Mouse (Mus musculus): ENCODE measurements around the gene Tbc1d32. TPM values are rescaled to one million over a fixed set of nuclear protein-coding genes. Genes with fewer than 3 reads are reported as not detected.
A peak's percentile ranks its signal among the peaks of the same experiment; 100 is the strongest.

Gene Tbc1d32
- 1.6 and 1.7 TPM in 2 replicates for polyA plus RNA-seq (2015; fragmentation: Nextera tagmentation; extraction: Ambion mirVana)

DNA sequence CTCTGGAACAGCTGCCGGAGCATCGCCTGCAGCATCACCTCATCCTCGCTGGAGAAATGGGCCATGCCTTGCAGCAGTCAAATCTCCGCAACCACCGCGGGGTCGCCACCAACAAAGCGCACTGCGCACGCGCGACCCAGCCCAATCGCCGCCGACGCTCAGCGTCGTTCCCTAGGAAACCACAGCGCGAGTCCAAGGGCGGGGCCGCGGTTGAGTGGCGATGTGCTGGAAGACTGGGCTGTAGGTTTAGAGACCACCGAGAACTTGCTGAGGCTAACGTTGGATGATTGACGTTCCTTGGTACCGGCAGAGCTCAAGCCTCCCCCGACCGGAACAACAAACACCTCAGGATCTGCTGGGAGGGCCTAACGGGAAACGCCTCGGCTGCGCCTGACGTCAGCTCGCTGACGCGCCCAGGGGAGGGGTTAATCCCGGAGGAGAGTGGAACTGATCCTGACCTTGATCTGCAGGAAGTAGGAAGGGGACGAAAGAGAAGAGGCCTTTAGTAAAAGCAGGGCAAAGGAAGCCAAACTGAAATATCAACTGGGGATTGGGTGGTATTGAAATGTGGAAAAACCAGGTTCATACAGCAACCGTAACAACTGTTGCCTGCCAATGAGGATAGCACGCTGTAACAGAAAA, at the start of gene Tbc1d32:
Gene Tbc1d32 (minus strand): TSS at position 122 of the 642 bp plus-strand sequence.
- TF ChIP-seq EP300 (optimal IDR thresholded peaks at IDR 0.05): no peak
- TF ChIP-seq CTCF (IDR thresholded peaks at IDR 0.05; ENCODE audit: low read depth): peak; percentile 2; the same call in 1 of the 2 replicates
- peak within 1 kb of the TSS; percentile 69 for H3K27ac ChIP-seq (replicated peaks)
- H3K36me3 ChIP-seq (ENCODE audit: control insufficient read depth, insufficient read depth, low read length): no peaks in the 10 kb centered on the region
- H3K9ac ChIP-seq (ENCODE audit: low read length): peak within 1 kb of the TSS; percentile 60
- H3K9me3 ChIP-seq (ENCODE audit: control insufficient read depth, low read length): no peaks in the 10 kb centered on the region
- ATAC-seq (ENCODE audit: low FRiP score, low TSS enrichment) (peak; percentile 99), DNase-seq (ENCODE audit: low spot score) (peak; percentile 92)
- no peaks in the 10 kb centered on the region for H3K27me3 ChIP-seq (ENCODE audit: control insufficient read depth, insufficient read depth, low read length)
- WGBS: 3% methylated on average over 42 of the region's 42 CpGs
- H3K4me3 ChIP-seq (ENCODE audit: low read depth, low read length): peak within 1 kb of the TSS; percentile 58
- 0 out of 2 replicates have a peak, but pooled peaks cover 3% of the 10 kb centered on the region for H3K4me1 ChIP-seq (replicated peaks; ENCODE audit: control insufficient read depth, insufficient read depth)
- peak within 1 kb of the TSS; percentile 60 for H3K4me2 ChIP-seq (replicated peaks; ENCODE audit: low read depth)

- Histone ChIP-seq H3K4me2 (replicated peaks; ENCODE audit: low read depth) (peak overlapping the region; percentile 60), H3K27ac (replicated peaks) (no peak overlapping the region), H3K4me3 (ENCODE audit: low read depth, low read length) (peak overlapping the region; percentile 58), H3K4me1 (replicated peaks; ENCODE audit: control insufficient read depth, insufficient read depth) (0 out of 2 replicates have a peak, but pooled peaks cover 3% of the 10 kb centered on the region), H3K36me3 (ENCODE audit: control insufficient read depth, insufficient read depth, low read length) (no peaks in the 10 kb centered on the region), H3K9me3 (ENCODE audit: control insufficient read depth, low read length) (no peaks in the 10 kb centered on the region), H3K9ac (ENCODE audit: low read length) (peak overlapping the region; percentile 60; the same call in 1 of the 2 replicates), H3K27me3 (ENCODE audit: control insufficient read depth, insufficient read depth, low read length) (no peaks in the 10 kb centered on the region)
- DNase-seq (ENCODE audit: low spot score) (peak; percentile 14), ATAC-seq (ENCODE audit: low FRiP score, low TSS enrichment) (no peak)
- TF ChIP-seq EP300 (optimal IDR thresholded peaks at IDR 0.05) (no peak), CTCF (IDR thresholded peaks at IDR 0.05; ENCODE audit: low read depth) (no peak)
- 71% methylated on average over 8 of the region's 8 CpGs for WGBS
Observed at GRCm38 (mm10) chr10:56227771-56228275, 666 bp downstream of the Tbc1d32 start.

- Histone ChIP-seq H3K9me3 (ENCODE audit: control insufficient read depth, low read length) (no peaks in the 10 kb centered on the region), H3K4me1 (replicated peaks; ENCODE audit: control insufficient read depth, insufficient read depth) (no peaks in the 10 kb centered on the region), H3K36me3 (ENCODE audit: control insufficient read depth, insufficient read depth, low read length) (no peaks in the 10 kb centered on the region), H3K27ac (replicated peaks) (no peak overlapping the region), H3K4me2 (replicated peaks; ENCODE audit: low read depth) (no peak overlapping the region), H3K9ac (ENCODE audit: low read length) (no peak overlapping the region), H3K4me3 (ENCODE audit: low read depth, low read length) (no peak overlapping the region), H3K27me3 (ENCODE audit: control insufficient read depth, insufficient read depth, low read length) (no peaks in the 10 kb centered on the region)
- no peak for TF ChIP-seq CTCF (IDR thresholded peaks at IDR 0.05; ENCODE audit: low read depth)
- TF ChIP-seq EP300 (optimal IDR thresholded peaks at IDR 0.05): no peak
- DNase-seq (ENCODE audit: low spot score) (no peak), ATAC-seq (ENCODE audit: low FRiP score, low TSS enrichment) (no peak)
- WGBS: 73% methylated on average over 3 of the region's 3 CpGs
Observed at GRCm38 (mm10) chr10:56215797-56216196, 12.7 kb downstream of the Tbc1d32 start.

DNA sequence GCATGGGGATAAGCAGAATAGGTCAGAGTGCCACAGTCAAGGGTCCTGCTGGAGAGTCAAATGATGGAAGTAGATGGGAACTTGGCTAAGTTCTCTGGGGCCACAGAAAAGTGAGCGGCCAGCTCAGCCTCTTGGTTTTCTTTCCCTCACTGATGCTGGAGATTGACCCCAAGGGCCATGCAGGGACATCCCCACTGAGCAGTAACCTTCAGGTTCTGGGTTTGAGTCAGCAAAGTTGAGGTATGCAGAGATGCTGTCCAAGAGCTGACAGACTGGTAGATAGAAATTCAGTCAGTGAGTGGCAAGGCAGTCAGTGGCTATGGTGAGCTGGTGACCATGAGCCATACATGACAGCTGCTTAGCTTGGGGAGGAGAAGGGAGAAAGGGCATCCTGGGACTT, 18.1 kb downstream of the Tbc1d32 start:
- DNase-seq (ENCODE audit: low spot score): no peak
- H3K4me2 ChIP-seq (replicated peaks; ENCODE audit: low read depth): no peak overlapping the region
- H3K27ac ChIP-seq (replicated peaks): no peak overlapping the region
- WGBS: 100% methylated on average over 1 of the region's 1 CpGs
- no peak overlapping the region for H3K4me3 ChIP-seq (ENCODE audit: low read depth, low read length)
- H3K36me3 ChIP-seq (ENCODE audit: control insufficient read depth, insufficient read depth, low read length): no peaks in the 10 kb centered on the region; the same call in 1 of the 2 replicates
- no peak overlapping the region for H3K9ac ChIP-seq (ENCODE audit: low read length)
- no peaks in the 10 kb centered on the region for H3K9me3 ChIP-seq (ENCODE audit: control insufficient read depth, low read length)
- no peaks in the 10 kb centered on the region for H3K27me3 ChIP-seq (ENCODE audit: control insufficient read depth, insufficient read depth, low read length)
- ATAC-seq (ENCODE audit: low FRiP score, low TSS enrichment): no peak
- no peaks in the 10 kb centered on the region for H3K4me1 ChIP-seq (replicated peaks; ENCODE audit: control insufficient read depth, insufficient read depth)
- TF ChIP-seq CTCF (IDR thresholded peaks at IDR 0.05; ENCODE audit: low read depth) (no peak), EP300 (optimal IDR thresholded peaks at IDR 0.05) (no peak)

DNA sequence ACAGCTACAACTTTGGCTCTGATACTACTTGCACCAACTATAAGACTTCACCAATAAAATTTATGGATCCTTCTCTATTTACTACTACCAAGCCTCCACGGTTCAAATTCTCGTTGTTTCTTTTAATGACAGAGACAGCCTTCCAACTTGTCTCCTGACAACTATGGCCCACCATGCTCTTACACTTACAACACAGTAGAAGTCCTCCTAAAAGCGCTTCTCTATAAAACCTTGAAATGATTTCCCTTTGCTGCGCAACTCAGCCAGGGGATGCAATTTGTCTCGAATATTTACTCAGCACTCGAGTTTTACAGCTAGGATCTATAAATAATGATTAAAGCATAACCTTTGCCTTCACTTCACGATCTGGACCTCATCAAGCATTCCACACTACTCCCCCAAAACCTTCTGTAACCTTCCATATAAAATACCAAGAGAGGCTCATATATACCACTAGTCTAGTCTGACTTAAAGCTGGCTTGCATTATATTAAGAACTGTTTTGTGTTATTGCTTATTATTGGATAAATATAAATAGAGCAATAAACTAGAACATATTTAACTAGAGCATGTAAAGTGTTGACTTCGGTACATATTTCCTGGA, 21.6 kb downstream of the Tbc1d32 start:
- Histone ChIP-seq H3K27ac (replicated peaks) (no peak overlapping the region), H3K27me3 (ENCODE audit: control insufficient read depth, insufficient read depth, low read length) (no peaks in the 10 kb centered on the region), H3K36me3 (ENCODE audit: control insufficient read depth, insufficient read depth, low read length) (no peaks in the 10 kb centered on the region; the same call in 1 of the 2 replicates), H3K9ac (ENCODE audit: low read length) (no peak overlapping the region), H3K4me1 (replicated peaks; ENCODE audit: control insufficient read depth, insufficient read depth) (no peaks in the 10 kb centered on the region), H3K9me3 (ENCODE audit: control insufficient read depth, low read length) (no peaks in the 10 kb centered on the region), H3K4me2 (replicated peaks; ENCODE audit: low read depth) (no peak overlapping the region), H3K4me3 (ENCODE audit: low read depth, low read length) (no peak overlapping the region)
- WGBS: 51% methylated on average over 8 of the region's 8 CpGs
- no peak for ATAC-seq (ENCODE audit: low FRiP score, low TSS enrichment)
- TF ChIP-seq EP300 (optimal IDR thresholded peaks at IDR 0.05) (no peak), CTCF (IDR thresholded peaks at IDR 0.05; ENCODE audit: low read depth) (no peak)
- DNase-seq (ENCODE audit: low spot score): no peak

- no peaks in the 10 kb centered on the region for H3K4me1 ChIP-seq (replicated peaks; ENCODE audit: control insufficient read depth, insufficient read depth)
- no peak overlapping the region for H3K9ac ChIP-seq (ENCODE audit: low read length)
- no peak overlapping the region for H3K4me3 ChIP-seq (ENCODE audit: low read depth, low read length)
- no peaks in the 10 kb centered on the region for H3K27me3 ChIP-seq (ENCODE audit: control insufficient read depth, insufficient read depth, low read length)
- H3K27ac ChIP-seq (replicated peaks): no peak overlapping the region
- H3K36me3 ChIP-seq (ENCODE audit: control insufficient read depth, insufficient read depth, low read length): no peaks in the 10 kb centered on the region
- ATAC-seq (ENCODE audit: low FRiP score, low TSS enrichment): no peak
- no peaks in the 10 kb centered on the region for H3K9me3 ChIP-seq (ENCODE audit: control insufficient read depth, low read length)
- TF ChIP-seq CTCF (IDR thresholded peaks at IDR 0.05; ENCODE audit: low read depth) (no peak), EP300 (optimal IDR thresholded peaks at IDR 0.05) (no peak)
- no peak for DNase-seq (ENCODE audit: low spot score)
- no peak overlapping the region for H3K4me2 ChIP-seq (replicated peaks; ENCODE audit: low read depth)
- WGBS: 93% methylated on average over 2 of the region's 2 CpGs
Observed at GRCm38 (mm10) chr10:56204348-56204747, 24.1 kb downstream of the Tbc1d32 start.
